ENCODE assay signal across 18 mouse cellular contexts in the genomic region with DNA sequence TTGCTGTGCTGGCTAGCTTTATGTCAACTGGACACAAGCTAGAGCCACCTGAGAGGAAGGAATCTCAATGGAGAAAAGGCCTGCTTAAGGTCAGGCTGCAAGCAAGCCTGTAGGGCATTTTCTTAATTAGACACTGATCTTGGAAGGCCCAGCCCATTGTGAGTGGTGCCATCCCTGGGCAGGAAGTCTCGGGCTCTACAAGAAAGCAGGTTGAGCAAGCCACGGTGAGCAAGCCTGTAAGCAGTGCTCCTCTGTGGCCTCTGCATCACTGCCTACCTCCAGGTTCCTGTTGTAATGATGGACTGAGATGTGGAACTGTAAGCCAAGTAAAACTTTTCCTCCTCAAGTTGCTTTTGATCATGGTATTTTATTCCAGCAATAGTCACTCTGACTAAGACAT.
DNase-seq lines count a peak whose midpoint lies in the region; ATAC-seq and TF ChIP-seq lines count a peak whose summit lies in the region.
"Had no signal": no experiment of that assay in that cellular context is flagged by ENCODE, and none has a peak within 500 bp of the region (broad histone marks: within the 10 kb centered on the region; RNA-seq: fewer than 3 reads in every experiment).

No protein-coding gene starts in this region.

- ATAC-seq in hindbrain, embryonic 13.5 days (ENCODE audit: low FRiP score) = peak; percentile 52; the same call in 1 of the 2 replicates
- ATAC-seq in hindbrain, embryonic 12.5 days (ENCODE audit: low FRiP score) = no peak
- no peak for ATAC-seq in midbrain, embryonic 14.5 days (ENCODE audit: low FRiP score, low TSS enrichment)
- ATAC-seq in hindbrain, postnatal 0 days = peak; percentile 33; the same call in 1 of the 2 replicates
- ATAC-seq in kidney, embryonic 14.5 days (ENCODE audit: low FRiP score, low TSS enrichment) = no peak
- ATAC-seq: intestine, postnatal 0 days; liver, postnatal 0 days had no signal

- no peaks in the 10 kb centered on the region for H3K9me3 ChIP-seq in hindbrain, embryonic 13.5 days
- no peaks in the 10 kb centered on the region for H3K9me3 ChIP-seq in hindbrain, embryonic 12.5 days (replicated peaks)
- no peaks in the 10 kb centered on the region for H3K9me3 ChIP-seq in midbrain, embryonic 14.5 days (ENCODE audit: control insufficient read depth, low read length)
- no peaks in the 10 kb centered on the region for H3K9me3 ChIP-seq in midbrain, embryonic 10.5 days (replicated peaks)
- H3K9me3 ChIP-seq in hindbrain, postnatal 0 days (ENCODE audit: low read length) = no peaks in the 10 kb centered on the region
- H3K9me3 ChIP-seq in kidney, embryonic 14.5 days (ENCODE audit: control insufficient read depth, low read length) = no peaks in the 10 kb centered on the region
- H3K9me3 ChIP-seq: limb, embryonic 15.5 days had no signal

- no peak overlapping the region for H3K4me3 ChIP-seq in hindbrain, embryonic 13.5 days
- no peak overlapping the region for H3K4me3 ChIP-seq in hindbrain, embryonic 12.5 days
- no peak overlapping the region for H3K4me3 ChIP-seq in midbrain, embryonic 14.5 days (replicated peaks; ENCODE audit: low read depth, low read length)
- no peak overlapping the region for H3K4me3 ChIP-seq in midbrain, embryonic 10.5 days
- H3K4me3 ChIP-seq in hindbrain, postnatal 0 days (ENCODE audit: low read length) = no peak overlapping the region
- no peak overlapping the region for H3K4me3 ChIP-seq in kidney, embryonic 14.5 days (ENCODE audit: low read length)
- H3K4me3 ChIP-seq: heart, adult 2 months; limb, embryonic 15.5 days; megakaryocyte, embryonic 14.5 days had no signal

- no peak overlapping the region for H3K4me2 ChIP-seq in hindbrain, embryonic 13.5 days
- no peak overlapping the region for H3K4me2 ChIP-seq in hindbrain, embryonic 12.5 days (replicated peaks)
- H3K4me2 ChIP-seq in midbrain, embryonic 14.5 days (ENCODE audit: low read length) = no peak overlapping the region
- H3K4me2 ChIP-seq in hindbrain, postnatal 0 days (ENCODE audit: low read depth, low read length) = no peak overlapping the region
- H3K4me2 ChIP-seq in kidney, embryonic 14.5 days (replicated peaks; ENCODE audit: low read depth, low read length) = no peak overlapping the region
- H3K4me2 ChIP-seq: limb, embryonic 15.5 days had no signal

- H3K27me3 ChIP-seq in hindbrain, embryonic 13.5 days = no peaks in the 10 kb centered on the region
- H3K27me3 ChIP-seq in hindbrain, embryonic 12.5 days = no peaks in the 10 kb centered on the region; the same call in 1 of the 2 replicates
- no peaks in the 10 kb centered on the region for H3K27me3 ChIP-seq in midbrain, embryonic 14.5 days (ENCODE audit: control insufficient read depth, insufficient read depth, low read length)
- H3K27me3 ChIP-seq in midbrain, embryonic 10.5 days (ENCODE audit: low read depth, poor library complexity, severe bottlenecking) = no peaks in the 10 kb centered on the region
- no peaks in the 10 kb centered on the region for H3K27me3 ChIP-seq in hindbrain, postnatal 0 days (ENCODE audit: insufficient read depth, low read length)
- no peaks in the 10 kb centered on the region for H3K27me3 ChIP-seq in kidney, embryonic 14.5 days (ENCODE audit: control insufficient read depth, insufficient read depth, low read length)
- H3K27me3 ChIP-seq: limb, embryonic 15.5 days had no signal

- no peak overlapping the region for H3K9ac ChIP-seq in hindbrain, embryonic 13.5 days
- no peak overlapping the region for H3K9ac ChIP-seq in hindbrain, embryonic 12.5 days
- H3K9ac ChIP-seq in midbrain, embryonic 14.5 days (replicated peaks; ENCODE audit: low read length) = no peak overlapping the region
- H3K9ac ChIP-seq in hindbrain, postnatal 0 days (replicated peaks; ENCODE audit: low read length) = no peak overlapping the region
- no peak overlapping the region for H3K9ac ChIP-seq in kidney, embryonic 14.5 days (ENCODE audit: low read depth, low read length)
- H3K9ac ChIP-seq: limb, embryonic 15.5 days; liver, postnatal 0 days had no signal

- peak overlapping the region; percentile 72 for H3K27ac ChIP-seq in hindbrain, embryonic 13.5 days
- no peak overlapping the region; the same call in 1 of the 2 replicates for H3K27ac ChIP-seq in hindbrain, embryonic 12.5 days
- H3K27ac ChIP-seq in midbrain, embryonic 14.5 days (replicated peaks; ENCODE audit: low read depth, low read length) = 0 out of 2 replicates have a peak overlapping the region, but pooled peaks have one; percentile 52
- H3K27ac ChIP-seq in midbrain, embryonic 10.5 days (replicated peaks) = no peak overlapping the region
- H3K27ac ChIP-seq in hindbrain, postnatal 0 days = peak overlapping the region; percentile 77
- no peak overlapping the region for H3K27ac ChIP-seq in kidney, embryonic 14.5 days (ENCODE audit: low read depth, low read length)
- H3K27ac ChIP-seq: heart, adult 2 months; limb, embryonic 15.5 days; stomach, postnatal 0 days had no signal

- no peak for DNase-seq in midbrain, embryonic 14.5 days
- DNase-seq in midbrain, embryonic 10.5 days (ENCODE audit: low spot score) = no peak
- DNase-seq in hindbrain, postnatal 0 days (ENCODE audit: low spot score) = no peak
- peak; percentile 9 for DNase-seq in yolk sac, embryonic 10.5 days (ENCODE audit: low spot score)
- DNase-seq in lung, postnatal 25 days (ENCODE audit: low spot score) = no peak
- DNase-seq: B cell, adult 2 months; gastrocnemius, postnatal 14 days; heart, adult 2 months; heart, postnatal 4 days; liver, postnatal 0 days; lung, postnatal 10 days had no signal

- no peak for TF ChIP-seq CTCF in hindbrain, postnatal 0 days (IDR thresholded peaks at IDR 0.05; ENCODE audit: low read depth)

- no peaks in the 10 kb centered on the region for H3K36me3 ChIP-seq in hindbrain, embryonic 13.5 days
- H3K36me3 ChIP-seq in hindbrain, embryonic 12.5 days = no peaks in the 10 kb centered on the region
- no peaks in the 10 kb centered on the region for H3K36me3 ChIP-seq in midbrain, embryonic 14.5 days (ENCODE audit: control insufficient read depth, insufficient read depth, low read length)
- no peaks in the 10 kb centered on the region for H3K36me3 ChIP-seq in midbrain, embryonic 10.5 days
- H3K36me3 ChIP-seq in hindbrain, postnatal 0 days (ENCODE audit: insufficient read depth, low read length) = no peaks in the 10 kb centered on the region
- H3K36me3 ChIP-seq in kidney, embryonic 14.5 days (ENCODE audit: control insufficient read depth, insufficient read depth, low read length) = no peaks in the 10 kb centered on the region
- H3K36me3 ChIP-seq: limb, embryonic 15.5 days had no signal

- peaks cover 15% of the 10 kb centered on the region for H3K4me1 ChIP-seq in hindbrain, embryonic 13.5 days (replicated peaks)
- H3K4me1 ChIP-seq in hindbrain, embryonic 12.5 days = peaks cover 5% of the 10 kb centered on the region; the same call in 1 of the 2 replicates
- H3K4me1 ChIP-seq in midbrain, embryonic 14.5 days (ENCODE audit: control insufficient read depth, insufficient read depth, low read length) = no peaks in the 10 kb centered on the region; the same call in 1 of the 2 replicates
- peaks cover 12% of the 10 kb centered on the region for H3K4me1 ChIP-seq in midbrain, embryonic 10.5 days
- H3K4me1 ChIP-seq in hindbrain, postnatal 0 days (ENCODE audit: insufficient read depth, low read length) = 0 out of 2 replicates have a peak, but pooled peaks cover 5% of the 10 kb centered on the region
- no peaks in the 10 kb centered on the region for H3K4me1 ChIP-seq in kidney, embryonic 14.5 days (ENCODE audit: control insufficient read depth, insufficient read depth, low read length)
- H3K4me1 ChIP-seq: limb, embryonic 15.5 days; megakaryocyte, embryonic 14.5 days had no signal

- 74% methylated on average over 2 of the region's 2 CpGs for WGBS in hindbrain, embryonic 13.5 days
- WGBS in hindbrain, embryonic 12.5 days = 70% methylated on average over 2 of the region's 2 CpGs
- 74% methylated on average over 2 of the region's 2 CpGs for WGBS in midbrain, embryonic 14.5 days
- 72% methylated on average over 2 of the region's 2 CpGs for WGBS in midbrain, embryonic 10.5 days
- WGBS in hindbrain, postnatal 0 days = 34% methylated on average over 2 of the region's 2 CpGs
- WGBS in kidney, embryonic 14.5 days = 67% methylated on average over 2 of the region's 2 CpGs

Comparison
In these comparisons a context has a peak if more than half of its experiments do, and no peak if none do; other contexts are left out.
1. ATAC-seq: peak in hindbrain, embryonic 13.5 days (single experiment) and hindbrain, postnatal 0 days (single experiment); none in hindbrain, embryonic 12.5 days (single experiment), midbrain, embryonic 14.5 days (single experiment) and kidney, embryonic 14.5 days (single experiment).
2. H3K27ac ChIP-seq: peak in hindbrain, embryonic 13.5 days (single experiment), midbrain, embryonic 14.5 days (single experiment) and hindbrain, postnatal 0 days (single experiment); none in hindbrain, embryonic 12.5 days (single experiment), midbrain, embryonic 10.5 days (single experiment) and kidney, embryonic 14.5 days (single experiment).